Mouse (Mus musculus) right cerebral cortex, adult 18-20 months (tissue): ENCODE measurements at regions not wholly inside any gene's neighbourhood (a gene's known extent, or its start where the extent isn't known, plus 50 kb on each side); places are given as distances from the start of the nearest gene placed in this dataset.

Experiments
- DNase-seq: peaks from one replicate; pipeline ENCODE4 v3.0.0; 2022; ENCODE audit warnings: mixed read lengths

DNA sequence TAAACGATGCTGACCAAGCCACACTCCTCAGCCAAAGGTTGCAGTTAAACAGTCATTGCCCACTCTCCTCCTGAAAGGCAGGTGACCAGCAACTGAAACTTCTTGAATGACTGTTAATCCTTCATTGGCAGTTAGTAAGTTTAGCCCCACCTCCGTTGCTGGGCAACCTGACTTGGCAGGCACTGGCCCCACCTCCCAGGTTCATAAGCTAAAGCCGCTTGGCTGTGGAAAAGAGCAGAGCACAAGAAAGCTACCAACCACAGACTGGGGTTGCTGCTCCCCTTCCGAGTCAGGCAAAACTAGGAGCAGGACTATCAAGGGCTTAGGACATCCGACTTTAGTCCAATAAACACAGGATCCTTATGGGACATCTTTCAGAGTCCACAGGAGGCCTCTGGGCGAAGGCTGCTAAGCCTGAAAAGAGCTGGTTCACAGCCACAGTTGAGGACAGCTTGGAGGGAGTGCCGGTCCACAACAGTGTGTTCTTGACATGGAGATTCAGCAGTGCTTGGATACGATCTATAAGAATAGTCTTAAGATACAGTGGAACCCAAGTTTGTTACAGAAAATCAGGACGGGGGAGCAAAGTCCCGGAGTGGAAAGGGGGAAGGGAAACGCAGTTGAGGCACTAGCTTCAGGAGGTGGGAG lies 67.7 kb upstream of the Kcnma1 start:
- DNase-seq, result peak; percentile 52

DNA sequence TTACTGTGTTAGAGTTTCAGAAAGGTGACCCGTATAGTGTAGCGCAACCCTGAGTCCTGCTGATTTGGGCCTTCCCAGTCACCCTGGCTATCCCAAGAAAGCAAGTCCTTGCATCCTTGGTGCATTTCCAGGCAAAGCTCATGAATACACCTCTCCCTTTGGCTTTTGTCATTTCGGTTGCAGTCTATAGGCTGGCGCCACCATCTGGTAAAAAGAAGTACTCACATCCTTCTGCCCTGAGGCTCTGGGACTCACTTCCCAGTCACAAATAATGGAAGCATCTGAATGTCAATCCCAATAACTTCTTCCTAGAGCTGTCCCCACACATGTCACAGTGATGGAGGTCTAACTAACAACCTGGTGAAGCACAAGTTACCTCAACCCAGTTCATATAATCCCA lies 54.4 kb upstream of the Kcnma1 start:
- no peak for DNase-seq

DNA sequence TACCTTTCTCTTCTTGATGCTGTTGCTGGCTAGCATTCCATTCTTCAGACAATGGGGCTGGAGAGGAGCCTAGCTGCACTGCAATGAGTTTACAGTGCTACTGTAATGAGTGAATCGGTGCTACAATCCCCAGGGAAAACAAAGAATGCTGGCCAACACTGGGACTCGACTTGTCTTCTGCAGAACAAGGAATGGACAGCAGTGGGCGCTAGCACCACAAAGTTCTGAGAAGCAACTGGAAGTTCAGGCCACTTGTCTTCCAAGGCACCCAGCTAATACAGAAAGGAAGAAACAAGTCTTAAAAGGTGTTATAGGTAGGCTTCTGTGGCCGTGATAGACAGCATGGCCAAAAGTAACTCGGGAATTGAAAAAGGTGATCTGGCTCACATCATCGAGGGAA lies 53.4 kb upstream of the Kcnma1 start:
- peak; percentile 62 for DNase-seq

DNA sequence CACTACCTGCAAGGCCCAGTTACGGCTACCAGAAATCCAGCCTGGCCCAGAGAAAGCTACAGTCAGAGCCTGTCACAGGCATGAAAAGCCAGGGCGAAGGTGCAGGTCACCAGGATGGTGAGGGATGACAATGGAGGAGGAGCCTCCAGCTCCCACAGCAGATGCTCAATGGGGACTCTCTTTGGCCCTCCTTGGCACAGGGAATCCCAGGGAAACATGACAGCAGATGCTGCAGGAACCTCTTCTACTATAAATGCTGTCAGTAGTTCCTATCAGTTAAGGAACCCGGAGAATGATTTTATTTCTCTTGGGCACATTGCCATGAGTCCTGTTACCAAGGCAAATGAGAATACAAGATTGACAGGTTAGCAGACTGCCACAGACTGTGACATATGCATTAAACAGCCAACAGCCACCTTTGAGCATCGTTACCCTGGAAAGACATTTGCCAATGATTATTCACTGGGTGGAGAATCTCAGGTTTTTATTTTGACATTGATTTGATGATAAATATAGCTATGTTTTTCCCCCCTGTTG lies 51.0 kb upstream of the Kcnma1 start:
- no peak for DNase-seq
